Mouse (Mus musculus): ENCODE measurements around the gene Mindy4b-ps. TPM values are rescaled to one million over a fixed set of nuclear protein-coding genes. Genes with fewer than 3 reads are reported as not detected.

Mindy4b-ps gene
- polyA plus RNA-seq, 1 experiment from 2014 or later, result not detected

DNA sequence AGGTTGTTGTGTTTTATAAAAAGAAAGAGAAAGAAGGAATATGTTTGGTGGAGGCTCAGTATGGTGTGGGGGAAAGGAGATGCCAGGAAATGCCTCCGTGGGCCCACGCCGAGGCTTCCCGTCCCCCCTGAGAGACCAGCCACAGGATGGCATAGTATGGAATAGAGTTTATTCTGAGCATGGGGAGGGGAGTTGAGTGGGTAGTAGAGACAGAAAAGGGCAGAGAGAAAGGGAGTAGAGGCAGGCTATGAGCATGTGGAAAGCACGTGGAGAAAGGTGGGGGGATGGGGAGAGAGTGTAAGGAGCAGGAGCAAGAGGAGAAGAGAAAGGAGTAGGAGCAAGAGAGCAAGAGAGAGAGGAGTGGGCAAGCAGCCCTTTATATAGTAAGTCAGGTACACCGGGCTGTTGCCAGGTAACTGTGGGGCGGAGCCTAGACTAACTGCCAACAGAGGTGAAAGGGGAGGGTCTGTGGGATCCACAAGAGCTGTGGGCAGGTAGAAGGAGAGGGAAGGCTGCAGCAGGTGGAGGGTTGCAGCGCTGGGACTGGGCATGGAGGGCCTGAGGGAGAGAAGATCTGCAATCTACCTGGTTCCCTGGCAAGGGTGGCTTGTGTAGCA lies 38.4 kb downstream of the Mindy4b-ps start:
- no peak overlapping the region for H3K4me2 ChIP-seq
- ATAC-seq (ENCODE audit: low FRiP score), result peak; percentile 41; the same call in 1 of the 2 replicates
- WGBS, result 56% methylated on average over 8 of the region's 8 CpGs

DNA sequence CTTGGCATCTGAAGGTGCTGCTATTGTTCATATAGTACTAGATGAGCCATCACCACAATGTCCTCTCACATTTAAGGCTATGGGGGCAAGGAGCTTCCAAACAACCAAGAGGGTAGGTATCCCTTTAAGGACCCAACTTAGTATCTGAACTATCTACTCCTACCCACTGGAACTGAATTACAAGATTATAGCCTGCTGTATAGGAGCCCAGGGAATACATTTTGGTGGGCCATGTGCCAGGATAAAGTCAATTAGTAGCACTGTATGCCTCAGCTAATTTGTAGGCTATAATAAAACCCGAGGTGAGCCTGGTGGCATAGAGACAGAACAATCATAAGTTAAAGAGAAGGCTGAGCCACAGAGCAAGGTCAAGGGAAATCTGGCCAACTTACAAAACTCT lies 65.7 kb downstream of the Mindy4b-ps start:
- Histone ChIP-seq H3K4me3 (no peak overlapping the region), H3K9me3 (no peaks in the 10 kb centered on the region), H3K27ac (no peak overlapping the region), H3K4me2 (no peak overlapping the region), H3K9ac (no peak overlapping the region), H3K27me3 (no peaks in the 10 kb centered on the region), H3K36me3 (no peaks in the 10 kb centered on the region), H3K4me1 (replicated peaks) (peaks cover 3% of the 10 kb centered on the region; the same call in 1 of the 2 replicates)
- WGBS, result 54% methylated on average over 1 of the region's 1 CpGs
- ATAC-seq (ENCODE audit: low FRiP score), result no peak

More for the DNA sequence above, 38.4 kb downstream of the Mindy4b-ps start:
- Histone ChIP-seq H3K27ac (no peak overlapping the region), H3K36me3 (no peaks in the 10 kb centered on the region), H3K4me3 (no peak overlapping the region), H3K4me1 (replicated peaks) (no peaks in the 10 kb centered on the region), H3K27me3 (no peaks in the 10 kb centered on the region), H3K9me3 (no peaks in the 10 kb centered on the region), H3K9ac (no peak overlapping the region)

- H3K4me1 ChIP-seq (replicated peaks), result peaks cover 3% of the 10 kb centered on the region; the same call in 1 of the 2 replicates
- ATAC-seq (ENCODE audit: low FRiP score), result no peak
- WGBS, result 92% methylated on average over 1 of the region's 1 CpGs
- H3K9ac ChIP-seq, result no peak overlapping the region
- no peaks in the 10 kb centered on the region for H3K9me3 ChIP-seq
- H3K4me3 ChIP-seq, result no peak overlapping the region
- H3K4me2 ChIP-seq, result no peak overlapping the region
- H3K27me3 ChIP-seq, result no peaks in the 10 kb centered on the region
- no peak overlapping the region for H3K27ac ChIP-seq
- no peaks in the 10 kb centered on the region for H3K36me3 ChIP-seq
Observed at GRCm38 (mm10) chr3:58755769-58756168, 66.3 kb downstream of the Mindy4b-ps start.

- Histone ChIP-seq H3K27ac (no peak overlapping the region), H3K27me3 (no peaks in the 10 kb centered on the region), H3K36me3 (no peaks in the 10 kb centered on the region), H3K4me3 (no peak overlapping the region), H3K9me3 (no peaks in the 10 kb centered on the region), H3K9ac (no peak overlapping the region), H3K4me1 (replicated peaks) (peaks cover 3% of the 10 kb centered on the region; the same call in 1 of the 2 replicates), H3K4me2 (no peak overlapping the region)
- 80% methylated on average over 3 of the region's 3 CpGs for WGBS
- ATAC-seq (ENCODE audit: low FRiP score), result no peak
Observed at GRCm38 (mm10) chr3:58754361-58754760, 67.8 kb downstream of the Mindy4b-ps start.

GRCm38 (mm10) chr3:58751818-58752620 lies 70.1 kb downstream of the Mindy4b-ps start:
- H3K27me3 ChIP-seq, result no peaks in the 10 kb centered on the region
- peak overlapping the region; percentile 59 for H3K27ac ChIP-seq
- no peak overlapping the region for H3K9ac ChIP-seq
- H3K4me1 ChIP-seq (replicated peaks), result peaks cover 3% of the 10 kb centered on the region; the same call in 1 of the 2 replicates
- H3K9me3 ChIP-seq, result no peaks in the 10 kb centered on the region
- H3K36me3 ChIP-seq, result no peaks in the 10 kb centered on the region
- peak; percentile 66; the same call in 1 of the 2 replicates for ATAC-seq (ENCODE audit: low FRiP score)
- WGBS, result 59% methylated on average over 8 of the region's 8 CpGs
- no peak overlapping the region for H3K4me3 ChIP-seq
- no peak overlapping the region for H3K4me2 ChIP-seq

- Histone ChIP-seq H3K36me3 (no peaks in the 10 kb centered on the region), H3K27me3 (no peaks in the 10 kb centered on the region), H3K4me1 (replicated peaks) (peaks cover 3% of the 10 kb centered on the region; the same call in 1 of the 2 replicates), H3K27ac (no peak overlapping the region), H3K9me3 (no peaks in the 10 kb centered on the region), H3K4me3 (no peak overlapping the region), H3K9ac (no peak overlapping the region), H3K4me2 (no peak overlapping the region)
- ATAC-seq (ENCODE audit: low FRiP score), result no peak
Observed at GRCm38 (mm10) chr3:58748724-58749123, 73.4 kb downstream of the Mindy4b-ps start.

GRCm38 (mm10) chr3:58747924-58748323 lies 74.2 kb downstream of the Mindy4b-ps start:
- 95% methylated on average over 1 of the region's 1 CpGs for WGBS
- Histone ChIP-seq H3K4me3 (no peak overlapping the region), H3K27ac (no peak overlapping the region), H3K9me3 (no peaks in the 10 kb centered on the region), H3K4me1 (replicated peaks) (peaks cover 3% of the 10 kb centered on the region; the same call in 1 of the 2 replicates), H3K9ac (no peak overlapping the region), H3K4me2 (no peak overlapping the region), H3K36me3 (no peaks in the 10 kb centered on the region), H3K27me3 (no peaks in the 10 kb centered on the region)
- ATAC-seq (ENCODE audit: low FRiP score), result no peak

DNA sequence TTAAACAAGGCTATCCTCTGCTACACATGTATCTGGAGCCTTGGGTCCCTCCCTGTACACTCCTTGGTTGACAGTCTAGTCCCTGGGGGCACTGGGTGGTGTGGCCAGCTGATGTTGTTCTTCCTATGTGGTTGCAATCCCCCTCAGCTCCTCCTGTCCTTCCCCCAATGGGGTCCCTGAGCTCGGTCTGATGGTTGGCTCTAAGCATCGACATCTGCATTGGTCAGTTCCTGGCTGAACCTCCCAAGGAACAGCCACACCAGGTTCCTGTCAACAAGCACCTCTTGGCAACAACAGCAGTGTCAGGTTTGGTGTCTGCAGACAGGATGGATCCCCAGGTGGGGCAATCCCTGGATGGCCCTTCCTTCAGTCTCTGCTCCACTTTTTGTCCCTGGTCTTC lies 82.6 kb downstream of the Mindy4b-ps start:
- no peak for ATAC-seq (ENCODE audit: low FRiP score)
- H3K4me2 ChIP-seq, result no peak overlapping the region
- 72% methylated on average over 2 of the region's 2 CpGs for WGBS

More for the DNA sequence above, 82.6 kb downstream of the Mindy4b-ps start:
- Histone ChIP-seq H3K27me3 (no peaks in the 10 kb centered on the region), H3K9me3 (no peaks in the 10 kb centered on the region), H3K9ac (no peak overlapping the region), H3K4me3 (no peak overlapping the region), H3K36me3 (no peaks in the 10 kb centered on the region), H3K4me1 (replicated peaks) (peaks cover 8% of the 10 kb centered on the region), H3K27ac (no peak overlapping the region)

Other genes starting within 250 kb of the Mindy4b-ps start
- 22.9 and 25.4 TPM in 2 replicates for gene Selenot, start 245.7 kb downstream of the Mindy4b-ps start, polyA plus RNA-seq (2015; fragmentation: Nextera tagmentation; extraction: Ambion mirVana)
- 0.12 and 0.14 TPM in 2 replicates for gene Erich6, start 185.1 kb downstream of the Mindy4b-ps start, polyA plus RNA-seq (2015; fragmentation: Nextera tagmentation; extraction: Ambion mirVana)
- 8.1 and 8.3 TPM in 2 replicates for gene Siah2, start 129.9 kb downstream of the Mindy4b-ps start, polyA plus RNA-seq (2015; fragmentation: Nextera tagmentation; extraction: Ambion mirVana)
- 3.2 and 4.7 TPM in 2 replicates for gene Clrn1, start 63.0 kb upstream of the Mindy4b-ps start, polyA plus RNA-seq (2015; fragmentation: Nextera tagmentation; extraction: Ambion mirVana)
- 3.9 and 4.2 TPM in 2 replicates for gene Med12l, start 183.5 kb upstream of the Mindy4b-ps start, polyA plus RNA-seq (2015; fragmentation: Nextera tagmentation; extraction: Ambion mirVana)